Mouse (Mus musculus): ENCODE results near the gene Gimap4.

DNA sequence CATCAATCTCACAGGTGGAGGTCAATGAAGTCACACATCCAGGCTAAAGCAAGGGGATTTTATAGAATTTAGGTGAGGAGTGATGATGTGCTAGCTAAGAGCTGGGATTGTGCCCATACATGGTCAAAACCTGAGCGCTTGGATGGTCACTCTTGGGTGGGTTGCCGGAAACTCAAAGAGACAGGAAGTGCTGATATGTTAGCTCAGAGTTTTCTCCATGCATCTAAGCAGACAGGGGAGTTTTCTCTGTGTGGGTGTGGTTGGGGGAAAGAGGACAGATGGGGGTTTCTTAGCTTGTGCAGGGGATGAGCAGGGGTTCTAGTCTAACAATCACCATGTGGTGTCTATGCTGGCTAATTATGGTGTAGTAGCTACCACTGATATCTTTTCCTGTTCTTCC lies 5.0 kb downstream of the Gimap4 start:
- TF ChIP-seq CTCF (conservative IDR thresholded peaks at IDR 0.05; ENCODE audit: low read length) (no peak), NANOG (IDR thresholded peaks at IDR 0.05; ENCODE audit: borderline replicate concordance, low read length) (no peak)

All from E14TG2a.4 (cell line).